Mouse (Mus musculus) MEL (cell line): ENCODE results near the gene Hbq1b. TPM values are rescaled to one million over a fixed set of nuclear protein-coding genes. Genes with fewer than 3 reads are reported as not detected.

ENCODE experiments used
- DNase-seq: peaks from one replicate; pipeline ENCODE4 v3.0.0; 2011; ENCODE audit warnings: low read depth, low spot score
- H3K27ac ChIP-seq: 2 replicates; pipeline ENCODE4 v1.5.1; 2012; ENCODE audit warnings: low read depth, mild to moderate bottlenecking, control low read depth, low read length, moderate library complexity; ENCODE audit not compliant: control insufficient read depth
- H3K27me3 ChIP-seq, 2 experiments: fragments of 150-350 bp in 1 of 2; sonication (generic) in 1 of 2; 2 replicates each; pipeline ENCODE4 v1.6.1; 2012; ENCODE audit warnings: low read length in 2 of 2, mild to moderate bottlenecking in 2 of 2, improper control_type of control experiment in 1 of 2, moderate library complexity in 1 of 2; ENCODE audit not compliant: insufficient read depth in 2 of 2, control insufficient read depth in 1 of 2
- H3K36me3 ChIP-seq, 2 experiments: 2 replicates each; pipeline ENCODE4 v1.6.1; 2012 to 2014; ENCODE audit warnings: low read length in 2 of 2, improper control_type of control experiment in 1 of 2, inconsistent platforms in 1 of 2, mild to moderate bottlenecking in 1 of 2; ENCODE audit not compliant: insufficient read depth in 2 of 2, control insufficient read depth in 1 of 2
- H3K4me1 ChIP-seq, 2 experiments: fragments of 150-350 bp in 1 of 2; sonication (generic) in 1 of 2; 2 replicates each; pipeline ENCODE4 v1.6.1; 2012; ENCODE audit warnings: low read length in 2 of 2, improper control_type of control experiment in 1 of 2, mild to moderate bottlenecking in 1 of 2; ENCODE audit not compliant: insufficient read depth in 2 of 2, control insufficient read depth in 1 of 2
- H3K4me3 ChIP-seq, 2 experiments: fragments of 150-350 bp in 1 of 2; sonication (generic) in 1 of 2; 2 replicates each; pipeline ENCODE4 v1.5.1; 2012; ENCODE audit warnings: low read depth in 2 of 2, low read length in 2 of 2, mild to moderate bottlenecking in 2 of 2, moderate library complexity in 2 of 2, control low read depth in 1 of 2, improper control_type of control experiment in 1 of 2; ENCODE audit not compliant: control insufficient read depth in 1 of 2, insufficient read depth in 1 of 2
- H3K79me2 ChIP-seq: 2 replicates; pipeline ENCODE4 v1.6.1; 2012; ENCODE audit warnings: mild to moderate bottlenecking, low read length, moderate library complexity; ENCODE audit not compliant: control insufficient read depth, poor library complexity, insufficient read depth
- H3K9ac ChIP-seq: 2 replicates; pipeline ENCODE4 v1.6.1; 2012; ENCODE audit warnings: low read depth, mild to moderate bottlenecking, control low read depth, low read length, moderate library complexity; ENCODE audit not compliant: control insufficient read depth, poor library complexity, severe bottlenecking
- H3K9me3 ChIP-seq: fragments of 150-350 bp; sonication (generic); replicated peaks from 2 replicates; pipeline ENCODE4 v1.6.1; 2012; ENCODE audit warnings: mild to moderate bottlenecking, low read length, improper control_type of control experiment, moderate library complexity; ENCODE audit not compliant: insufficient read depth
- BHLHE40 ChIP-seq: IDR thresholded peaks from 2 replicates; pipeline ENCODE4 v1.6.1; 2012; ENCODE audit warnings: low read depth, mild to moderate bottlenecking, inconsistent platforms, low read length, improper control_type of control experiment, borderline replicate concordance
- CHD1 ChIP-seq: IDR thresholded peaks from 2 replicates; pipeline ENCODE4 v1.6.1; 2012; ENCODE audit warnings: low read depth, mild to moderate bottlenecking, inconsistent platforms, low read length, improper control_type of control experiment
- EP300 ChIP-seq, 2 experiments: IDR thresholded peaks; 2 replicates each; pipeline ENCODE4 v1.6.1; 2011; ENCODE audit warnings: improper control_type of control experiment in 2 of 2, low read length in 2 of 2, low read depth in 1 of 2, mild to moderate bottlenecking in 1 of 2
- GABPA ChIP-seq: IDR thresholded peaks from 2 replicates; pipeline ENCODE4 v1.6.1; 2012; ENCODE audit warnings: low read depth, mild to moderate bottlenecking, inconsistent platforms, low read length, improper control_type of control experiment, moderate library complexity
- KAT2A ChIP-seq: conservative IDR thresholded peaks from 2 replicates; pipeline ENCODE4 v1.6.1; 2012; ENCODE audit warnings: low read depth, low read length, improper control_type of control experiment, inconsistent platforms
- MAX ChIP-seq: IDR thresholded peaks from 2 replicates; pipeline ENCODE4 v1.6.1; 2011; ENCODE audit warnings: low read length, improper control_type of control experiment
- MAZ ChIP-seq: IDR thresholded peaks from 2 replicates; pipeline ENCODE4 v1.6.1; 2012; ENCODE audit warnings: low read depth, mild to moderate bottlenecking, inconsistent platforms, low read length, improper control_type of control experiment
- NRF1 ChIP-seq: IDR thresholded peaks from 2 replicates; pipeline ENCODE4 v1.6.1; 2014; ENCODE audit warnings: low read depth, mild to moderate bottlenecking, inconsistent platforms, low read length, improper control_type of control experiment, moderate library complexity; ENCODE audit not compliant: poor library complexity, insufficient read depth, severe bottlenecking
- POLR2AphosphoS5 ChIP-seq: IDR thresholded peaks from 2 replicates; pipeline ENCODE4 v1.6.1; 2012; ENCODE audit warnings: low read depth, borderline replicate concordance, mild to moderate bottlenecking, inconsistent platforms, low read length, moderate library complexity, mixed read lengths
- RAD21 ChIP-seq: IDR thresholded peaks from 2 replicates; pipeline ENCODE4 v1.6.1; 2011; ENCODE audit warnings: mild to moderate bottlenecking, low read depth, low read length, improper control_type of control experiment
- SMC3 ChIP-seq: IDR thresholded peaks from 2 replicates; pipeline ENCODE4 v1.6.1; 2011; ENCODE audit warnings: low read depth, low read length, improper control_type of control experiment
- TAL1 ChIP-seq: IDR thresholded peaks from 2 replicates; pipeline ENCODE4 v1.6.1; 2012; ENCODE audit warnings: mild to moderate bottlenecking, inconsistent platforms, low read length, moderate library complexity, mixed read lengths
- UBTF ChIP-seq: IDR thresholded peaks from 2 replicates; pipeline ENCODE4 v1.6.1; 2012; ENCODE audit warnings: low read depth, mild to moderate bottlenecking, inconsistent platforms, low read length, improper control_type of control experiment, moderate library complexity, borderline replicate concordance; ENCODE audit not compliant: insufficient read depth
- USF2 ChIP-seq, 2 experiments: IDR thresholded peaks; 2 replicates each; pipeline ENCODE4 v1.6.1; 2011 to 2012; ENCODE audit warnings: improper control_type of control experiment in 2 of 2, low read length in 2 of 2, borderline replicate concordance in 1 of 2, inconsistent platforms in 1 of 2, low read depth in 1 of 2, mild to moderate bottlenecking in 1 of 2; ENCODE audit not compliant: insufficient read depth in 1 of 2
- ZKSCAN1 ChIP-seq: IDR thresholded peaks from 2 replicates; pipeline ENCODE4 v1.6.1; 2012; ENCODE audit warnings: low read depth, mild to moderate bottlenecking, inconsistent platforms, low read length, improper control_type of control experiment, moderate library complexity
- ZNF384 ChIP-seq: IDR thresholded peaks from 2 replicates; pipeline ENCODE4 v1.6.1; 2012; ENCODE audit warnings: low read depth, mild to moderate bottlenecking, inconsistent platforms, low read length, improper control_type of control experiment
- polyA plus RNA-seq, 2 experiments: library from polyadenylated mRNA; stranded (reverse) in 1 of 2; unstranded in 1 of 2; fragments of >175 nt in 1 of 2; fragments of >200 nt in 1 of 2; gene quantifications; 2 replicates each; pipeline versions ENCODE4 v1.2.1 to v1.2.4; 2012; ENCODE audit warnings: low replicate concordance in 2 of 2, low read depth in 1 of 2; ENCODE audit not compliant: insufficient read length in 2 of 2, insufficient read depth in 1 of 2, missing spikeins in 1 of 2
- total RNA-seq: library from RNA; depleted of rRNA; stranded (reverse); fragments of 300-350 nt; gene quantifications from 2 replicates; pipeline ENCODE4 v1.2.3, GENCODE M21; 2012

Gene Hbq1b
- total and polyA plus RNA-seq, 3 experiments: 2.3 to 6.5 TPM; not detected in 1

GRCm38 (mm10) chr11:32256146-32256545 is 30.6 kb upstream of the Hbq1b start (continued):
- no peak for TF ChIP-seq USF2 (IDR thresholded peaks at IDR 0.05; ENCODE audit: borderline replicate concordance in 1 of 2, insufficient read depth in 1 of 2, low read depth in 1 of 2, low read length in 2 of 2)
- TF ChIP-seq POLR2AphosphoS5: no peak
- no peak for TF ChIP-seq ZNF384
- no peak for TF ChIP-seq MAX
- TF ChIP-seq UBTF: no peak
- TF ChIP-seq KAT2A: no peak
- TF ChIP-seq TAL1: peak; percentile 85
- TF ChIP-seq RAD21: no peak
- TF ChIP-seq EP300 (IDR thresholded peaks at IDR 0.05; ENCODE audit: low read depth in 1 of 2, low read length in 2 of 2): peak; percentile 27 to 62; a peak in 3 of 4 replicates
- no peak for TF ChIP-seq BHLHE40

GRCm38 (mm10) chr11:32256566-32256965 is 30.2 kb upstream of the Hbq1b start:
- Histone ChIP-seq H3K9ac (no peak overlapping the region), H3K36me3 (peaks cover 0 to 12% of the 10 kb centered on the region in 2 experiments; a peak in 2 of 4 replicates), H3K79me2 (no peaks in the 10 kb centered on the region), H3K27me3 (no peaks in the 10 kb centered on the region), H3K4me3 (no peak overlapping the region), H3K9me3 (no peaks in the 10 kb centered on the region), H3K4me1 (peaks cover 2 to 13% of the 10 kb centered on the region in 2 experiments; a peak in 3 of 4 replicates), H3K27ac (no peak overlapping the region)
- TF ChIP-seq BHLHE40 (no peak), MAX (no peak), RAD21 (no peak), CHD1 (no peak), POLR2AphosphoS5 (no peak), MAZ (no peak), SMC3 (no peak), USF2 (IDR thresholded peaks at IDR 0.05; ENCODE audit: borderline replicate concordance in 1 of 2, insufficient read depth in 1 of 2, low read depth in 1 of 2, low read length in 2 of 2) (no peak), NRF1 (no peak), GABPA (no peak), ZKSCAN1 (no peak), ZNF384 (no peak)
- no peak for DNase-seq
